Mouse (Mus musculus) heart, embryonic 16.5 days (tissue): ENCODE data around the gene Dab1. TPM values are rescaled to one million over a fixed set of nuclear protein-coding genes. Genes with fewer than 3 reads are reported as not detected.

Experiments used
- ATAC-seq: fragments of 200-750 bp; cut with Nextera tagmentation; replicated peaks from 2 replicates; pipeline ENCODE4 v1.8.0; 2017; ENCODE audit warnings: moderate number of reproducible peaks; ENCODE audit not compliant: insufficient read depth, low FRiP score; ENCODE audit errors: extremely low read depth
- H3K27ac ChIP-seq: fragments of 300-500 bp; sonication (generic); 2 replicates; pipeline ENCODE4 v1.5.1; 2014; ENCODE audit warnings: mild to moderate bottlenecking, low read length, control low read depth, moderate library complexity
- H3K27me3 ChIP-seq: fragments of 300-500 bp; sonication (generic); 2 replicates; pipeline ENCODE4 v1.6.1; 2014; ENCODE audit warnings: low read length, mixed read lengths; ENCODE audit not compliant: control insufficient read depth, insufficient read depth
- H3K36me3 ChIP-seq: fragments of 300-500 bp; sonication (generic); 2 replicates; pipeline ENCODE4 v1.6.1; 2014; ENCODE audit not compliant: control insufficient read depth, insufficient read depth
- H3K4me1 ChIP-seq: fragments of 300-500 bp; sonication (generic); 2 replicates; pipeline ENCODE4 v1.6.1; 2014; ENCODE audit warnings: low read length, mixed read lengths; ENCODE audit not compliant: control insufficient read depth, insufficient read depth
- H3K4me2 ChIP-seq: fragments of 300-500 bp; sonication (generic); 2 replicates; pipeline ENCODE4 v1.6.1; 2014; ENCODE audit warnings: low read depth, mild to moderate bottlenecking, control low read depth, low read length
- H3K4me3 ChIP-seq: fragments of 300-500 bp; sonication (generic); 2 replicates; pipeline ENCODE4 v1.5.1; 2014; ENCODE audit warnings: mild to moderate bottlenecking, control low read depth, low read length
- H3K9ac ChIP-seq: fragments of 300-500 bp; sonication (generic); 2 replicates; pipeline ENCODE4 v1.6.1; 2014; ENCODE audit warnings: low read length, control low read depth
- H3K9me3 ChIP-seq: fragments of 300-500 bp; sonication (generic); replicated peaks from 2 replicates; pipeline ENCODE4 v1.6.1; 2016; ENCODE audit warnings: low read length; ENCODE audit not compliant: control insufficient read depth
- WGBS: fragments of 180-500 bp; shearing (Covaris S2); extraction: QIAGEN DNeasy Blood & Tissue Kit; methylation state at CpG from one replicate; pipeline ENCODE4 v1.1.7; 2014; 5-methylcytosine and 5-hydroxymethylcytosine counted together
- polyA plus RNA-seq: library from polyadenylated mRNA; unstranded; fragments of >200 nt; fragmentation: Nextera tagmentation; extraction: Ambion mirVana; gene quantifications from 2 replicates; pipeline ENCODE4 v1.2.1, GENCODE M21; 2015

Dab1 gene
- polyA plus RNA-seq, 1 experiment from 2014 or later, result 0.85 TPM

DNA sequence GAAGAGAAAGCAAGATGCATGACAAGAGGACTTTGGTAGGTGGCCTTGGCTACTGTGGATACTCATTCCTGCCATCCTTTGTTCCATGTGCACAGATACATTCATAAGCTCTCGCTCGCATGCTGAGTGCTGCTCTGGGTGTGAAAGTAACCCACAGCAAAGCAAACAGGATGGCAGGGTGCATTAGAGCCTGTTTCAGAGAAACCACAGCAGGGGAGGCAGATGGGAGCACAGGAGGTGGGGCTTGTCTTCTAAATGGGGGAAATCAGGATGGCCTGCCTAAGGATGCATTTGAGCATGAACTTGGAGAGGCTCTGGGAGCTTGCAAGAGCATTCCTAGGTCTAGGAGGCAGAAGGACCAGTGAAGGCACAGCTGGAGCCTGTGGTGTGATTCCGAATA, 820.5 kb downstream of the Dab1 start:
- H3K27me3 ChIP-seq, result no peaks in the 10 kb centered on the region
- WGBS, result 78% methylated on average over 3 of the region's 3 CpGs
- no peak overlapping the region for H3K4me3 ChIP-seq
- no peak overlapping the region for H3K27ac ChIP-seq
- no peak overlapping the region for H3K4me2 ChIP-seq
- no peaks in the 10 kb centered on the region for H3K36me3 ChIP-seq
- H3K9ac ChIP-seq, result no peak overlapping the region
- no peaks in the 10 kb centered on the region for H3K4me1 ChIP-seq
- no peaks in the 10 kb centered on the region for H3K9me3 ChIP-seq
- no peak for ATAC-seq

DNA sequence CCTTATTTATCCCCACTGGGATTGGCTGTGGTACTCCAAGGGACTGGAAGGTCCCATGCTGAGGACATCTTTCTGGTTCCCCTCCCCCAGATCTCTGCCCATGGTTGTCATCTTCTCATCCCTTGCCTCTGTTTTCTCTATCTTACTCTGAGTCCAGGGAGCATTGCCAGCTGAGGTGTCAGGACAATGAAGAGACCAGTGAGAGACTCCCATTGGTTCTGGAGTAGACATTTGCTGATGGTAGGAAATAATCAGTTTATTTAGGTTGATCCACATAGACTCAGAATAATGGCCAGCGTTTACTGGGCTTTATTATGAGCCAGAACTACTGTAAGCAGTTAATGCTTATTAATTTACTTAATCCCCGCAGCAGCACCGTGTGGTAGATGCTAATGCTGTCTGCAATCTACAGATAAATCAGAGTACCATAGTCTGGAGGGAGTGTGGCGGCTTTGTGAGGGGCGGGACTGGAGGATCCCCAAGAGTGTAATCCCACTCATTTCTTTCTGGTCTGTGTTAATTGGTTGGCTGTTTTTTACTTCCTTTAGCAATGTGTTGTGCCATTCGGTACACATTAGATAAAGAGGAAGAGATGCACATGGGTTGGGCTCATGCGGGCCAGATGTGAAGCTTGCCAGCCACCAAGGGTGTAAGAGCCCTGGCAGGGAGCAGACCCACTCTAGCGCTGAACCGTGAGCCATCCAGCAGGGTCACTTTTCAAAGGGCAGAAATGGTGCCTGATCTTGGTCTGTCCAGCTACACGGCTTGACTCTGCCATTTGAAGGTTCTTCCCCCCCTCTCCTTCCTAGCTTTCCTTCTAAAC, 824.0 kb downstream of the Dab1 start:
- Histone ChIP-seq H3K27me3 (no peaks in the 10 kb centered on the region), H3K36me3 (no peaks in the 10 kb centered on the region), H3K9ac (no peak overlapping the region), H3K27ac (no peak overlapping the region), H3K4me3 (no peak overlapping the region), H3K4me2 (no peak overlapping the region), H3K9me3 (no peaks in the 10 kb centered on the region), H3K4me1 (no peaks in the 10 kb centered on the region)
- WGBS, result 72% methylated on average over 10 of the region's 10 CpGs
- ATAC-seq, result no peak

DNA sequence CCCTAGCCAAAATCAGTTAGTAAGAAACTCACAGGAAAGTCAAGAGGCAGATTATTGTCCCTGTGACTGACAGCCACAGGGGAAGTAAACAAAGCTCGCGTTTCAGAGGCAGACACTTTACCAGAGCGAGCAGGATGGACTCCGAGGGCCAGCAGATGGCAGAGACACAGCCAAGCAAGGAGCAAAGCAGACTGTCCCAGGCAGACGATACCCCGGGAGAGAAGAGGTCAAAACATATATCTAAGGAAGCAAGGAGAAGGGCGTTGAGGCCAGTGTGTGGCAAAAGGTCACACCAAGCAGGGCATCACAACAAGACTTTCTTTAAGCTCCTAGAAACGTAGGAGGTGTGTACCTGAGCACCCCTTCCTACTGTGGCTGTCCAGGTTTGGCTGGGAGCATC, 824.6 kb downstream of the Dab1 start:
- H3K4me1 ChIP-seq, result no peaks in the 10 kb centered on the region
- no peak overlapping the region for H3K9ac ChIP-seq
- no peak overlapping the region for H3K4me2 ChIP-seq
- no peak for ATAC-seq
- no peaks in the 10 kb centered on the region for H3K9me3 ChIP-seq
- WGBS, result 32% methylated on average over 8 of the region's 8 CpGs
- H3K36me3 ChIP-seq, result no peaks in the 10 kb centered on the region
- H3K4me3 ChIP-seq, result no peak overlapping the region
- H3K27me3 ChIP-seq, result no peaks in the 10 kb centered on the region
- no peak overlapping the region for H3K27ac ChIP-seq

DNA sequence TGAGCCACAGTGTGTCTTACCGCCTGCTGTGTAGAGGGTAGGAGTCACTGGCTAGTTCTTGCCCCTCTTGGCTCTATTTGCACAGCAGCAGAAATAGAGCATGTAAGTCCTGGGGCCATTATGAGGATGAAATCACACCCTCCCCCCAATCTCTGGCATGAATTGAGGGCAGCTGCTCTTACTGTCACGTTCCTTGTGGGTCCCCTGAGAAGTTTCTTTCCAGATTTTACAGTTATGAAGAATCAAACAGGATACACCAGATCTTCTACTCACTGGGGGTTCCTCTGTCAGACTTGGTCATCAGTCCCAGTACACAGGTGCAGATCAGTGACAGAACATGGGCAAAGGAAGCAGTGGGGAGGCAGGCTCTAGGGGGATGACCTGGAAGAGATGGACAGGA, 825.8 kb downstream of the Dab1 start:
- Histone ChIP-seq H3K4me1 (no peaks in the 10 kb centered on the region), H3K9ac (no peak overlapping the region), H3K4me3 (no peak overlapping the region), H3K9me3 (no peaks in the 10 kb centered on the region), H3K4me2 (no peak overlapping the region), H3K27ac (no peak overlapping the region), H3K36me3 (no peaks in the 10 kb centered on the region), H3K27me3 (no peaks in the 10 kb centered on the region)
- WGBS, result 75% methylated on average over 2 of the region's 2 CpGs
- ATAC-seq, result no peak

DNA sequence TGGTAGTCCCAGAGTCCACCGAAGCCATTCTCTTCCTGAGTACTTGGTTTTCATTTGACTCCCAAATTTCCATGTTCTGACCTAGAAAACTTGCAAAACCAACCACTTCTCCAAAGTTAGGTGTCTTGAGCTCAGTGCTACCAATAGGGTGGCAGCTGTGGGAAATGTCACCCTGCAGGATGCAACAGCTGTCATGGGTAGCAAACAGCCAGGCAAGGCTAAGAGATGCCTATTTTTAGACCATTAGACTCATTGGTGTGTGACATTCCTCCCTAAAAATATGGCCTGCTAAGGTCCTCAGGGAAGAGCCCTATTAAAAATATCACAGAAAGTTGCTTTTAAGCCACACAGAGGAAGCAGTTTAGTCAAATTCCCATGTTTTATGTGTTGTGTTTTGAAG, 829.0 kb downstream of the Dab1 start:
- Histone ChIP-seq H3K9ac (no peak overlapping the region), H3K4me3 (no peak overlapping the region), H3K36me3 (no peaks in the 10 kb centered on the region), H3K27me3 (no peaks in the 10 kb centered on the region), H3K4me1 (no peaks in the 10 kb centered on the region), H3K27ac (no peak overlapping the region), H3K9me3 (no peaks in the 10 kb centered on the region), H3K4me2 (no peak overlapping the region)
- 95% methylated on average over 1 of the region's 1 CpGs for WGBS
- ATAC-seq, result no peak

DNA sequence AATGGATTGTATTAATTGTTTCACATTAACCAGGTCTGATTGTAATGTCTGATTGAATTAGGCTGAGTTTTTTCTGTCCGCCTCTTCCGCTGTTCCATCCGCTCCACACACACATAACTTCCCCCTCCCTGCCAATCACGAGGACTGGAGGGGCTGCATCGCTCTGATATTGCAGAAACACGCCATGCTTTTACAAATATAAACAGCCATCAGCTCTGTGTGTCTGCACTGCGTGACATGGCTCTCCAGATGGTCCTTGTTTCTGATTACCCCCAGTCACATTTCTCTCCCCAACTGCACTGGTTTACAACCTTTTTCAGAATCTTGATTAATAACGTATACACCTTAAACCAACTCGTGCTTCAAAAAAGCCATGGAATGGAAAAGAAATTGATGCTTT, 831.5 kb downstream of the Dab1 start:
- Histone ChIP-seq H3K27ac (no peak overlapping the region), H3K27me3 (no peaks in the 10 kb centered on the region), H3K4me2 (no peak overlapping the region), H3K9ac (no peak overlapping the region), H3K4me1 (no peaks in the 10 kb centered on the region), H3K9me3 (no peaks in the 10 kb centered on the region), H3K4me3 (no peak overlapping the region), H3K36me3 (no peaks in the 10 kb centered on the region)
- ATAC-seq, result no peak
- 81% methylated on average over 9 of the region's 9 CpGs for WGBS

DNA sequence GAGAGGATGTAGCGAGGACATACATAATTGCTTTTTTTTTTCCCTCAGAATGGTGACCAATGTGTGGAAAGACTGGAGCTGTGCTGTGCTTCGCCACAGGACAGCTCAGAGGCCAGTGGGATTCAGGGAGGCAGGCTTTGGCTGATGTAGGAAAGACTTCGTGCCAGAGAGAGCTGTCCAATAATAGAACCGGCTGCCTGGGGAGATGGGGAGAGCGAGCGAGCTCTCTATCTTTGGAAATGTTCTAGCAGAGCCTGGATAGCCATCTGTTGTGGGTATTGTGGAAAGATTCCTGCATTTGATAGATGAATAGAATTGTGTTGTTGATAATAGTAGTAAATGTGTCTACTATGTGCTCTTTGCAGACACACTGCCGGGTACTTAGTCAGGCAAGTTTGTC, 833.4 kb downstream of the Dab1 start:
- H3K27ac ChIP-seq, result no peak overlapping the region
- no peak overlapping the region for H3K4me2 ChIP-seq
- no peak for ATAC-seq
- H3K9ac ChIP-seq, result no peak overlapping the region
- 34% methylated on average over 7 of the region's 7 CpGs for WGBS
- H3K4me3 ChIP-seq, result no peak overlapping the region
- H3K36me3 ChIP-seq, result no peaks in the 10 kb centered on the region
- H3K4me1 ChIP-seq, result no peaks in the 10 kb centered on the region
- no peaks in the 10 kb centered on the region for H3K9me3 ChIP-seq
- no peaks in the 10 kb centered on the region for H3K27me3 ChIP-seq

DNA sequence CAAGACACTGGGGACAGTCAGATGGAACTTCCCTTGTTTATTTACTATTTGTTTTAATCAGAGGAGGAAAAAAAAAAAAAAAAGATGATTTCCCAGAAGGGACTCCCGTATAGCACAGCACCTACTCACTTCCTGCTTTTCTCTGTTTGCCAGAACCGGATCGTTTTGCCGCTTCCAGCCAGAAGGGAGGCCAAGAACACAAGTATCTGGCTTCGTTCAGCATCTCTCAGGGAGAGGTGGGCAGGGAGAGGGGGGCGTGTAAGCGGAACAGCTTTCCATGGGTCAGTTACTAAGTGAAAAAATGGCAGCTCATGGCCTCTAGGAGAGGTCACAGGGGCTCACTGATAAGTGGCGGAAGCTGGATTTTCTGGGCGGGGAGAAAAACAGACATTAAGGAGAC, 836.0 kb downstream of the Dab1 start:
- Histone ChIP-seq H3K27me3 (no peaks in the 10 kb centered on the region), H3K9ac (no peak overlapping the region), H3K9me3 (no peaks in the 10 kb centered on the region), H3K4me3 (no peak overlapping the region), H3K4me2 (no peak overlapping the region), H3K36me3 (no peaks in the 10 kb centered on the region), H3K27ac (no peak overlapping the region), H3K4me1 (no peaks in the 10 kb centered on the region)
- no peak for ATAC-seq
- 47% methylated on average over 9 of the region's 9 CpGs for WGBS

DNA sequence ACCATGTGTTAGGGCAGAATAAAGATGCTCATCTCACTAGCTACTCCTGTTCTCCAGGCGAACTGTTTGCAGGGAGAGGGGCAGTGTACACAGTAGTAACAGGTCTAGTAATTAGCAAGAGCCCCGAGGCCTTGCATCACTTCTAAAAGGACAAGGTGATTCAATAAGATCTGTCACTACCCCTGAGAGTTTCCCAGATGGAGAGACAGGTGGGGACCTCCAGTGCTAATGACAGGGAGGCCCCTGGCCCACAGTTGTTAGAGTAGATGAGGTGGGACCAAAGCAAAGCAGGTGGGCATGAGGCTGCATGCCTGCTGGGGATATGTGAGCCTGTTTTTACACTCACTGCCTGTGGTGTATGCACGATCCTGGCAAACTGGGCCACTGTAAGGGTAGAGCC, 836.6 kb downstream of the Dab1 start:
- no peak overlapping the region for H3K4me2 ChIP-seq
- WGBS, result 65% methylated on average over 3 of the region's 3 CpGs
- no peaks in the 10 kb centered on the region for H3K36me3 ChIP-seq
- ATAC-seq, result no peak
- H3K27ac ChIP-seq, result no peak overlapping the region
- H3K27me3 ChIP-seq, result no peaks in the 10 kb centered on the region
- H3K4me1 ChIP-seq, result no peaks in the 10 kb centered on the region
- H3K4me3 ChIP-seq, result no peak overlapping the region
- H3K9ac ChIP-seq, result no peak overlapping the region
- no peaks in the 10 kb centered on the region for H3K9me3 ChIP-seq
